Mouse (Mus musculus): ENCODE data around the gene Scaf11. TPM values are rescaled to one million over a fixed set of nuclear protein-coding genes. Genes with fewer than 3 reads are reported as not detected.

Gene Scaf11
- polyA plus RNA-seq, 1 experiment, result 5.9 TPM

DNA sequence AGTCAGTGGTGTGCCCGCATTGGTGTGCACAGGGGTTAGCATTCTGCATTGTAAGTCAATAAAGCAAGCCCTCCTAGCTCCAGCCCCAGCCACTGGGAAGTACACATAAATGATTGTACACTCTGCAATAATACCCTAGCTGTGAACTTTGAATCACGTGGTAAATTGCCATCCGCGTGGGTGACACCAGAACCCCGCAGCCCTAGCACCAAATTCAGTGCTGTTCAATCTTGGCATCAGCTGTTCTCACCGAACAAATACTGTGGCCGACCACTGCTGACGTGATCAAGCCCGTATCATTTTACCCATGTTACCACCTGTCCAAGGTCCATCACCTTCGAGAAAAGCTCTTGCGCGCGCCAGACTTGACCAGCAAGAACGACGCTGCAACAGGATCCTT lies 3.2 kb upstream of the Scaf11 start:
- TF ChIP-seq CTCF (IDR thresholded peaks at IDR 0.05; ENCODE audit: control insufficient read depth, insufficient read depth, insufficient replicate concordance, low read depth, low read length) (no peak), POLR2A (IDR thresholded peaks at IDR 0.05; ENCODE audit: control insufficient read depth, low read depth, low read length) (no peak)

DNA sequence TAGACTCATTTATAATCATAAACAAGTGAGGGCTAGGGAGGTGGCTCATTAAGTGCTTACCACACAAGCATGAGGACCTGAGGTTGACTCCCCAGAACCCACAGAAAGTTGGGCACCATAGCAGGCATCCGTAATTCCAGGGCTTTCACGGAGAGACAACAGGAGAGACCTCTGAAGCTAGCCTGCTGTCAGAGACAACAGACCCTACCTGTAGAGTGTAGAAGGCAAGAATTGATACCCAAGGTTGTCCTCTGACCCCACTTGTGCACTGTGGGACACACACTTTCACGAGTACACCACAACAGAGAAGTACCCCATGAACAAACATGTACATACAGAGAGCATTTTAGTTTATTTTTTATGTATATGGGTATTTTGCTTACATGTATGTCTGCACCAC lies 2.0 kb upstream of the Scaf11 start:
- H3K27me3 ChIP-seq (ENCODE audit: control insufficient read depth, insufficient read depth, low read length), result no peaks in the 10 kb centered on the region
- H3K36me3 ChIP-seq (ENCODE audit: control insufficient read depth, insufficient read depth, low read length), result no peaks in the 10 kb centered on the region
- H3K4me3 ChIP-seq (ENCODE audit: control insufficient read depth, low read depth, low read length), result no peak overlapping the region
- H3K4me1 ChIP-seq (ENCODE audit: control insufficient read depth, insufficient read depth, low read length), result peaks cover 12% of the 10 kb centered on the region
- no peak overlapping the region for H3K27ac ChIP-seq (ENCODE audit: control insufficient read depth, insufficient read depth, low read depth, low read length)
- TF ChIP-seq POLR2A (IDR thresholded peaks at IDR 0.05; ENCODE audit: control insufficient read depth, low read depth, low read length), result no peak
- no peak for TF ChIP-seq CTCF (IDR thresholded peaks at IDR 0.05; ENCODE audit: control insufficient read depth, insufficient read depth, insufficient replicate concordance, low read depth, low read length)

More for the DNA sequence above, 3.2 kb upstream of the Scaf11 start:
- H3K36me3 ChIP-seq (ENCODE audit: control insufficient read depth, insufficient read depth, low read length), result no peaks in the 10 kb centered on the region
- no peak overlapping the region for H3K4me3 ChIP-seq (ENCODE audit: control insufficient read depth, low read depth, low read length)
- H3K4me1 ChIP-seq (ENCODE audit: control insufficient read depth, insufficient read depth, low read length), result peaks cover 12% of the 10 kb centered on the region
- H3K27me3 ChIP-seq (ENCODE audit: control insufficient read depth, insufficient read depth, low read length), result no peaks in the 10 kb centered on the region
- no peak overlapping the region for H3K27ac ChIP-seq (ENCODE audit: control insufficient read depth, insufficient read depth, low read depth, low read length)

DNA sequence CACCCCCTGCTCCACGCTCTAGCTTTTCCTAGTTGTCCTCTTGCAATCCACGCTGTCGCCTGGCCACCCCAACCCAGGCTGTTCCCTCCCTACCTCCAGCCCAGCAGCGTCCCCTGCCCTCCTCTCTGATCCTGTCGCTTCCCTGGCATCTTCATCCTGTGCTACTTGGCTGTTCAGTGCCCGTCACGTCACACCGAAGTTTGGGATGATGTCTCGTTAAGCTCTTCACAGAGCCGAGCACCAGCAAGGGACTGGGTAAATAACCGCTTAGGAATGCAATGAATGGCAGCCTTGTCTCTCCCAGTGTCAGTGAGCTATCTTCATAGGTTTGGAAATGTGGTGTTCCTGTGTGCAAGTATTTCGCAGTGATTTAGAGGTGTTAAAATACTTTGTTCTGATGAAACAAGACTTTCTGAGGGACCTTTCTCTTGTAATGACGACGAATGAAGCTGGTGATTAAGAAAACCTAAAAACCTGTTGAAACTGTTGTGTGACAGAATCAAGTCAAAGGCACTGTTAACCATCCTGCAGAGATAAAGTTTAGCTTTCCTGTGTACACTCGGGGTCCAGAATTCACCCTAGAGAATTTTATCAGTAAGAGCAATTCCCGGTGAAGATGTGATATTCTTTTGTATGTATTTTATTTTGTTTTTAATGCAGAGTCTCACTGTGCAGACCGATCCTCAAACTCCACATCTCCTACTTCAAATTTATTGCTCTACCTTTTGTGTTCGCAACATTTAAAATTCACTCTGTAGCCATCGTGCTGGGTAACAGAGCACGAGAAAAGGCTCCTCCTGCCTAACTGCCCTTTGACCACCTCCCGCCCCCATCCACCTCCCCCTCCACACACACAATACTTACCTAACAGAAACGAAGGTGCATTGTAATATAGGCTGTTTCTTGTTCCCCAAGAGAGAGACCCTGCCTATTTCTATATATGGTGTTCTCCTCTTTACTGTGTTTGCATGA lies 1.2 kb upstream of the Scaf11 start:
- TF ChIP-seq POLR2A (IDR thresholded peaks at IDR 0.05; ENCODE audit: control insufficient read depth, low read depth, low read length) (no peak), CTCF (IDR thresholded peaks at IDR 0.05; ENCODE audit: control insufficient read depth, insufficient read depth, insufficient replicate concordance, low read depth, low read length) (no peak)
- Histone ChIP-seq H3K36me3 (ENCODE audit: control insufficient read depth, insufficient read depth, low read length) (no peaks in the 10 kb centered on the region), H3K27me3 (ENCODE audit: control insufficient read depth, insufficient read depth, low read length) (no peaks in the 10 kb centered on the region), H3K27ac (ENCODE audit: control insufficient read depth, insufficient read depth, low read depth, low read length) (peak overlapping the region; percentile 91), H3K4me3 (ENCODE audit: control insufficient read depth, low read depth, low read length) (peak overlapping the region; percentile 95), H3K4me1 (ENCODE audit: control insufficient read depth, insufficient read depth, low read length) (peaks cover 12% of the 10 kb centered on the region)

DNA sequence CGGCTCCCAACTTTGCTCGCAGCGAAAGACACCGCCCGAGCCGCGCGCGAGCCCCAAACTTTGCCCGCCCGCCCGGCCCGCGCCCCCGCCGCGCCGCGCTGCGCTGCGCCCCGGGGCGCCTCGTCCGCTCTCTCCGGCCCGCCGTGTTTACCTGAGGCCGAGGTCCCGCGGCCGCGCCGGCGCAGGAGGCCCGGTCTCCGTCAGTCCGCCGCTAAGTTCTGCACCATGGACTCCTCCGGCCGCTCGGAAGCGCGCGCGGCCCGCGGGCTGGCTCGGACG lies 253 bp downstream of the Scaf11 start:
- peaks cover 11% of the 10 kb centered on the region for H3K4me1 ChIP-seq (ENCODE audit: control insufficient read depth, insufficient read depth, low read length)
- H3K36me3 ChIP-seq (ENCODE audit: control insufficient read depth, insufficient read depth, low read length), result no peaks in the 10 kb centered on the region
- H3K27ac ChIP-seq (ENCODE audit: control insufficient read depth, insufficient read depth, low read depth, low read length), result peak overlapping the region; percentile 88
- no peaks in the 10 kb centered on the region for H3K27me3 ChIP-seq (ENCODE audit: control insufficient read depth, insufficient read depth, low read length)
- no peak for TF ChIP-seq POLR2A (IDR thresholded peaks at IDR 0.05; ENCODE audit: control insufficient read depth, low read depth, low read length)
- no peak for TF ChIP-seq CTCF (IDR thresholded peaks at IDR 0.05; ENCODE audit: control insufficient read depth, insufficient read depth, insufficient replicate concordance, low read depth, low read length)
- H3K4me3 ChIP-seq (ENCODE audit: control insufficient read depth, low read depth, low read length), result peak overlapping the region; percentile 89

DNA sequence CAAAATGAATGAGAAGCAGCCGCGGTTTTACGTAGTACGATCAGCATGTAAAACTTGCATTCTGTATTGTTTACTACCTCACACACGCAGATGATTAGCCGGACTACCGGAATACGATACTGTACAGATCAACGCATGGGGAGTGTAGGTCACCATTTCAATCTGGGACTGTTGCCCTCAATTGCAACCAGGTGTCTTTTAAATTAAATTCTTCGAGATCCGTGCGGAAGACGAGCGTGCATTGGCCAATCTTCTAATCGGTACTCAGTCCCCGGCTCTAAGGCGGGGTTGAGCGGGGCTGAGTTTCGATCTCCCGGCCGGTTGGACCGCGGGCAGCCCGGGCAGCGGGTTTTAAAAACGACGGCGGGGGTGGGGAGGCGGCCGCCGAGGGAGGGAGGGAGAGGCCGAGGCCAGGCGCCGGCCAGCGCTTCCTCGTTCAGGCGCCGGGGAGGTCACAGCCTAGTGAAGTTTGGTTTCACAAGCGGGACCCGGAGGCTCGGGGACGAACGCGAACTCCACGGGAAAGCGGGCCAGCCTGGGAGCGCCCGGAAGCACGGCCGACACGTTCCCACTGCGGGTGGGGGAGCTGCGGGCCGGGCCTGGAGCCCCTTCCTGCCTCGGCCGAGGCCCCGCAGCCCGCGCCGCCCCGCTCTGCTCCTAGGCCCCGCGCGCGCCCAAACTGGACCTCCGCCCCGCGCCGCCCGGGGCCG lies 747 bp downstream of the Scaf11 start:
- peak overlapping the region; percentile 89 for H3K4me3 ChIP-seq (ENCODE audit: control insufficient read depth, low read depth, low read length)
- no peaks in the 10 kb centered on the region for H3K36me3 ChIP-seq (ENCODE audit: control insufficient read depth, insufficient read depth, low read length)
- peak overlapping the region; percentile 88 for H3K27ac ChIP-seq (ENCODE audit: control insufficient read depth, insufficient read depth, low read depth, low read length)
- peaks cover 6% of the 10 kb centered on the region for H3K4me1 ChIP-seq (ENCODE audit: control insufficient read depth, insufficient read depth, low read length)
- no peaks in the 10 kb centered on the region for H3K27me3 ChIP-seq (ENCODE audit: control insufficient read depth, insufficient read depth, low read length)
- no peak for TF ChIP-seq CTCF (IDR thresholded peaks at IDR 0.05; ENCODE audit: control insufficient read depth, insufficient read depth, insufficient replicate concordance, low read depth, low read length)
- TF ChIP-seq POLR2A (IDR thresholded peaks at IDR 0.05; ENCODE audit: control insufficient read depth, low read depth, low read length), result no peak

DNA sequence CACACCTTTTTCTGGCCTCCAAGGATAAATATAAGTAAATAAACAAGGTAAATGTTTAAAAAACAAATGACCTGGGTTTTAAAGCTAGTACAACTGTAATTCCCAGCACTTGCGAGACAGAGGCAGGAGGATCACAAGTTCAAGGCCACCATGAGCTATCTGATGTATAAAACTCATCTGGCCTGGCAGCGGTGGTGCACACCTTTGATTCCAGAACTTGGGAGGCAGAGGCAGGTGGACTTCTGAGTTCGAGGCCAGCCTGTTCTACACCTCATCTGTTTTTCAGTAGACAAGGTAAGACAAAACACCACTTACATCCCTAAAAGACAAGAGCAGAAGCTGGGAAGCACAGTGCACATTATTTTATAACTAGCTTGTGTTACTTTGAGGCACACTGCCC lies 2.4 kb downstream of the Scaf11 start:
- Histone ChIP-seq H3K4me1 (ENCODE audit: control insufficient read depth, insufficient read depth, low read length) (peaks cover 3% of the 10 kb centered on the region), H3K27me3 (ENCODE audit: control insufficient read depth, insufficient read depth, low read length) (no peaks in the 10 kb centered on the region), H3K27ac (ENCODE audit: control insufficient read depth, insufficient read depth, low read depth, low read length) (no peak overlapping the region), H3K36me3 (ENCODE audit: control insufficient read depth, insufficient read depth, low read length) (no peaks in the 10 kb centered on the region), H3K4me3 (ENCODE audit: control insufficient read depth, low read depth, low read length) (no peak overlapping the region)
- TF ChIP-seq CTCF (IDR thresholded peaks at IDR 0.05; ENCODE audit: control insufficient read depth, insufficient read depth, insufficient replicate concordance, low read depth, low read length), result no peak
- no peak for TF ChIP-seq POLR2A (IDR thresholded peaks at IDR 0.05; ENCODE audit: control insufficient read depth, low read depth, low read length)

DNA sequence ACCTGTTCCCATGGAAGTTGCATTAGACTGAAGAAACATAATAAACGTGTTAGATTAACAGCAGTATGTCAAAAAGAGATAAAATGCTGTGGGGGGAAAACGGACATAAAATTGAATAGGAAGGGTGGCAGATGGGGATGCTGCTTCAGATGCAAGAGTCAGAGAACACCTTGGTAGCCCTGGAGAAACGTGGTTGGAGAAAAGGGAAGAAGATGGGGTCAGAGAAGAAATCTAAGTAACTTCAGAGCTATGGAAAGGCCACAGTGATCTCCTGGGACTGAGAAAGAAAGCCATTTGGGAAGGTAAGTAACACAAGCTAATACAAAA lies 3.3 kb downstream of the Scaf11 start:
- Histone ChIP-seq H3K4me1 (ENCODE audit: control insufficient read depth, insufficient read depth, low read length) (peaks cover 3% of the 10 kb centered on the region), H3K27ac (ENCODE audit: control insufficient read depth, insufficient read depth, low read depth, low read length) (no peak overlapping the region), H3K4me3 (ENCODE audit: control insufficient read depth, low read depth, low read length) (no peak overlapping the region), H3K27me3 (ENCODE audit: control insufficient read depth, insufficient read depth, low read length) (no peaks in the 10 kb centered on the region), H3K36me3 (ENCODE audit: control insufficient read depth, insufficient read depth, low read length) (no peaks in the 10 kb centered on the region)
- no peak for TF ChIP-seq POLR2A (IDR thresholded peaks at IDR 0.05; ENCODE audit: control insufficient read depth, low read depth, low read length)
- TF ChIP-seq CTCF (IDR thresholded peaks at IDR 0.05; ENCODE audit: control insufficient read depth, insufficient read depth, insufficient replicate concordance, low read depth, low read length), result no peak
